Mouse (Mus musculus) 3T3-L1 (cell line): ENCODE measurements around the gene Maco1.

Experiments
- DNase-seq: peaks from one replicate; pipeline ENCODE4 v3.0.0-alpha.2; 2015; ENCODE audit warnings: low read depth, low spot score

Gene Maco1

GRCm38 (mm10) chr4:134772805-134773674 lies 80.1 kb downstream of the Maco1 start:
- no peak for DNase-seq

GRCm38 (mm10) chr4:134769891-134770290 lies 83.3 kb downstream of the Maco1 start:
- DNase-seq = no peak

- DNase-seq = peak; percentile 55
Observed at GRCm38 (mm10) chr4:134769081-134769811, 83.9 kb downstream of the Maco1 start.

- DNase-seq = peak; percentile 32
Observed at GRCm38 (mm10) chr4:134768226-134768888, 84.8 kb downstream of the Maco1 start.

- peak; percentile 60 for DNase-seq
Observed at GRCm38 (mm10) chr4:134767426-134768225, 85.5 kb downstream of the Maco1 start, which contains the start of gene Ldlrap1. TSS of gene Ldlrap1 (minus strand) at chr4:134768024.

- peak; percentile 52 for DNase-seq
Observed at GRCm38 (mm10) chr4:134766904-134767425, 86.2 kb downstream of the Maco1 start.

GRCm38 (mm10) chr4:134766277-134766676 lies 86.9 kb downstream of the Maco1 start:
- DNase-seq = no peak

GRCm38 (mm10) chr4:134764333-134764732 lies 88.8 kb downstream of the Maco1 start:
- DNase-seq = no peak

- DNase-seq = no peak
Observed at GRCm38 (mm10) chr4:134762360-134762759, 90.8 kb downstream of the Maco1 start.

- peak; percentile 80 for DNase-seq
Observed at GRCm38 (mm10) chr4:134760793-134761201, 92.3 kb downstream of the Maco1 start.

- no peak for DNase-seq
Observed at GRCm38 (mm10) chr4:134760281-134760680, 92.9 kb downstream of the Maco1 start.

- DNase-seq = no peak
Observed at GRCm38 (mm10) chr4:134759564-134759963, 93.6 kb downstream of the Maco1 start.

- no peak for DNase-seq
Observed at GRCm38 (mm10) chr4:134758922-134759321, 94.2 kb downstream of the Maco1 start.

GRCm38 (mm10) chr4:134758367-134758766 lies 94.8 kb downstream of the Maco1 start:
- peak; percentile 60 for DNase-seq

GRCm38 (mm10) chr4:134756953-134757352 lies 96.2 kb downstream of the Maco1 start:
- DNase-seq = peak; percentile 33

- no peak for DNase-seq
Observed at GRCm38 (mm10) chr4:134754941-134755340, 98.2 kb downstream of the Maco1 start.

GRCm38 (mm10) chr4:134754371-134754770 lies 98.8 kb downstream of the Maco1 start:
- no peak for DNase-seq

GRCm38 (mm10) chr4:134753516-134754261 lies 99.5 kb downstream of the Maco1 start:
- no peak for DNase-seq

GRCm38 (mm10) chr4:134752911-134753426 lies 100.2 kb downstream of the Maco1 start:
- no peak for DNase-seq
